Mouse (Mus musculus) left cerebral cortex, postnatal 10 days (tissue): ENCODE results near the gene Ovch2. TPM values are rescaled to one million over a fixed set of nuclear protein-coding genes. Genes with fewer than 3 reads are reported as not detected.

Source experiments
- DNase-seq, 2 experiments: peaks; one replicate each; pipeline ENCODE4 v3.0.0; 2021 to 2022; ENCODE audit warnings: low spot score in 2 of 2, mixed read lengths in 1 of 2; ENCODE audit errors: extremely low spot score in 1 of 2
- intact Hi-C: fragments of 180-260 bp; cut with DNase I; formaldehyde crosslinking; loops from one replicate; pipeline ENCODE4 v1.15.1; 2025
- total RNA-seq, 2 experiments: library from RNA; stranded (reverse); gene quantifications; 2 replicates each; pipeline ENCODE4 v1.2.3; 2021

Ovch2 gene
- total RNA-seq, 2 experiments from 2014 or later = not detected

DNA sequence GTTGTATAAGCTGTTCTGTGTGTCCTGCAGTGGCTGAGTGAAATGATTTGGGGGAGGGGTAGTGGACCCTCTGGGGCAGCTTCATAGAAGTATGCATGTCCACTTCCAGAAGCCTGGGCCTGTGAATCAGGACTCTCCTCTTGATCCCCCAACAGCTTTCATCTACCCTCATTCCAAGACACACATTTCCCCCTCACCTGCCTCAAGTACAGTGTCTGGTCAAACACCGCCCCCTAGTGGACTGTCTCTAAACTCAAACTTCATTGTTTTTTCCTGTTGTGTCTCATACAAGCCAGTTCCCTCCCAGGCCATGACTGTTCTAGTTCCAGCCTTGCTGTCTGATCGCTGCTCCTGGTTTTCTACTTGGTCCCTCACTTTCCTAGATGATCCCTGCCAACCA, 53.1 kb downstream of the Ovch2 start:
- intact Hi-C loops = loop anchor here (2.0 to 10.0 kb wide), 4 partner anchors 39 to 1184 kb away; partner anchors contain the start of genes Eif3f and Nlrp10
- peak in 1 of 2 experiments; percentile 51 for DNase-seq

DNA sequence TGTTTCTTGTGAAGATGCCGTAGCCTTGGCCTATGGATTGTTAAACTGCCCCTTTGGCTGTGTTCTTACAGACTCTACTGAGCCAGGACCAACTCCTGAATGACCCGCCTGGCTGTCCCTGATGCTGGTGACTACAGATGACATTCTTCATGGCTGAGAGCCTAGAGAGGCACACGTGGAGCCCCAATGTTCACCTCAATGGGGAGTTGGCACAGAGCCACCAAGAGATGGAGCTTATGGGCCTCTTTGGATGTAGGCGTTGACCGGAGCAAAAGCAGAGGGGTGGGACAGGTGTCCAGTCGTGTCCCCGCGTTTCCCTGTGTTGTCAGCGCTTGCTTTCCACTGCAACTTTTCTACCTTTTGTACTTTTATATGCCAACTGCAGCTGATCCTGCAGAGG, 53.5 kb downstream of the Ovch2 start:
- no peak for DNase-seq
- intact Hi-C loops = loop anchor here (5.0 to 10.0 kb wide), 3 partner anchors 85 to 1185 kb away; partner anchors contain the start of genes Eif3f and Nlrp10

DNA sequence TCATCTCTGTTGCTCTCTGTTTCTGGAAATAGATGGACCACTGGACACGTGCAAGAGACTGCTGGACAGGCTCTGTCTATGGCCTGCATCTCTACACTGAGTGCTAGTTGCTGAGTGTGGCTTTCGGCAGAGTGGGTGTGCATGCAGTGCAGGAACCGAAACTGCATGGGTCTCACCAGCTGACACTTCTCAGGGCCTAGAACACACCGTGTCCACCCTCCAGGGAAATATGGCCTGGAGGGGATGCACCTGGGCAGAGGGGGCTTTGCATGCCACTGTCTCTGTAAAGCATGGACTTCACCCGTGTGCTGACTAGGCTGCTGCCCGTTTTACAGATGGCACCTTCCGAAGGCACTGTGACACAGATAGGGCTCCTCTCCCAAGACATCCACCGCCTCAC, 55.0 kb downstream of the Ovch2 start:
- no peak for DNase-seq
- intact Hi-C loops = loop anchor here (5.0 to 10.0 kb wide), 3 partner anchors 84 to 1186 kb away; partner anchors contain the start of genes Eif3f and Nlrp10

DNA sequence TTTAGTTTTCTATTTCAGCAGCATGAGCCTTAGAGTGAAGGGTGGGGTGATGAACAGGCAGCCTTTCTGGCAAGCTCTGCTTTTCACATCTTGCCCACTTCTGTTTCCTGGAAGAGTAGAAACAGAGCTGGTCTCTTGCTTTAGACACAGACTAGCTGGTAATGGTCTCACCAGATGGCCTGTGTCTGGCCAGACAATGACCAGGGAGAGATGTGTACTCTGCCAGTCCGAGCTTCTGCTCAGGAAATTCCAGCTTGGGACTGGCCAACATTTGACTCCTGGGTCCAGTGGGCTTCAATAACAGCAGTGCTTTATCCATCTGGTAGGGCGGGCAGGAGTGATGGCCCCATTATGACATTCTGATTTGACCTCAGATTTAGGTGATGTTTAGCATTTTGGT, 55.9 kb downstream of the Ovch2 start:
- no peak for DNase-seq
- intact Hi-C loops = loop anchor here (5.0 to 10.0 kb wide), 3 partner anchors 83 to 1187 kb away; partner anchors contain the start of genes Eif3f and Nlrp10

DNA sequence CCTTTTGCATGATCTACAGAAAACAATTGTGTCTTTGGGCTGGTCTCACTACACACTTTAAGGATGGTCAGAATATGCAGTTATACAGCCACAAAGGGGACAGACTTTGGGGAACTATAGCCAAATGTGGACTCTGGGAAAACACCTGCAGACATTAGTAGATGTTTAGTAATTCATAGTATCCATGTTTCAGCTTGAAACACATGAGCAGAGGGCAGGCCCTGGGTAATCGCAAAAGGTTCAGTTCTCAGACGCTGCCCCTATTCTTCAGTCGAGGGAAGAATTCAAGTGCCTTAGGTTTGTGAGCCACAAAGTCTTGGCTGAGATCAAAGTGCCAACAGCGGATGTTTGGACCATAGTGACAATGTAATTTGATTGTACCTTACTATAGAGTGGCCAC, 56.6 kb downstream of the Ovch2 start:
- intact Hi-C loops = loop anchor here (10.0 kb wide), 1 partner anchor 530 kb away; no protein-coding TSS in a partner anchor
- no peak for DNase-seq

DNA sequence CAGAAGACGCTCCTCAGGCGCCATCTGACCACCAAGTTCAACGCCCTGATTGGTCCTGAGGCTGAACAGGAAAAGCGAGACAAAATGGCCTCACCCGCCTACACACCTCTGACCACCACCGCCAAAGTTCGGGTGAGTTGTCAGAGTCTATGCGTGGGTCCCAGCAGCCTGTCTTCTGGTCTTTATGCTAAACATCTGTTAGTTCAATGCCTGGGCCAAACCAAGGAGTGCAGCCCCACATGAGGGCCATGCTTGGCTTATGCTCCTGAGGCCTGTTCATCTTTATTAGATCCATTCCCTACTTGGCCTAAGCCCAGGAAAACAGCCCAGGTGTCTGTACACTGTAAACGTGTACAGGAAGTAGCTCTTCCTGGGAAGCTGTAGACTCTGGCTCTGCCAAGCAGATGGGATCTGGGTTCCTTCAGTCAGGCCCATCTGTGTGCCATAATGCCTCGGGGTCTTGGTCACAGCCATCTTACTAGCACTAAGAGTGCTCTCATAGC, 58.0 kb downstream of the Ovch2 start:
- intact Hi-C loops = loop anchor here (10.0 kb wide), 1 partner anchor 528 kb away; no protein-coding TSS in a partner anchor
- DNase-seq = no peak

DNA sequence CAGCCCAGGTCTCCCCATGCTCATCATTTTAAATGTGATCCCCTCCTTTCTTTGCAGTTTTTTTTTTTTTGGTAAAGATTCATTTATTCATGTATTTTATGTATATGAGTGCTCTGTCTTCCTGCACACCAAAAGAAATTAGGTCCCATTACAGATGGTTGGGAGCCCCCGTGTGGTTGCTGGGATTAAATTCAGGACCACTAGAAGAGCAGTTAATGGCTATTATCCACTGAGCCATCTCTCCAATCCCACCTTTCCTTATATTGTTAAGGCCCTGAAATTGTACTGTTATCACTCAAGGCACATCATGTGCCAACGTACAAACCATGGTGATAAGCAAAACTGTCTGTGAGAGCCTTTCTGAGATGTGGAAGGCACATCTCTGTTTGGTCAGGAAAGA, 62.3 kb downstream of the Ovch2 start:
- intact Hi-C loops = no loop called here
- DNase-seq = peak in 1 of 2 experiments; percentile 12

DNA sequence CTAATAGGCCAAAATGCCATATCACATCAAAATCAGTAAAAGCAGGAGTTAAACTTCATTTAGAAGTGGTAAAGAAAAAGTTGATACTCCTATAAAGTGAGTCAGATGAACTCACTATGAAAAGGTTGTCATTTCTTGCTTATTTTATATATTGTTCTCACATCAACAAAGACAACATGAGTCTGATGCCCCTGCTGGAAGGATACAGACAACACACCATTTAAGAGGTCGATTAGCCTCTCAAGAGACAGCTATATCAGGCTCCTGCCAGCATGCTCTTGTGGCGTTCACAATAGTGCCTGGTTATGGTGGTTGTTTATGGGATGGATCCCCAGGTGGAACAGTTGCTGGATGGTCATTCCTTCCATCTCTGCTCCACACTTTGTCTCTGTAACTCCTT, 67.8 kb downstream of the Ovch2 start:
- no peak for DNase-seq
- intact Hi-C loops = no loop called here

Other genes starting within 250 kb of the Ovch2 start
- 1 to 10 TPM; 5.5 to 5.6 TPM for gene Olfml1, start 233.8 kb downstream of the Ovch2 start, total RNA-seq
- gene Ppfibp2, start 206.0 kb downstream of the Ovch2 start, total RNA-seq = 1 to 10 TPM; 3.5 to 3.9 TPM
- not detected for gene 5330417H12Rik, start 176.0 kb downstream of the Ovch2 start, total RNA-seq
- gene Cyb5r2, start 43.2 kb downstream of the Ovch2 start, total RNA-seq = not detected
- gene Olfr467, start 11.1 kb upstream of the Ovch2 start, total RNA-seq = not detected
- gene Olfr469, start 24.3 kb upstream of the Ovch2 start, total RNA-seq = not detected
- not detected for gene Olfr470, start 46.3 kb upstream of the Ovch2 start, total RNA-seq
- gene Olfr472, start 96.7 kb upstream of the Ovch2 start, total RNA-seq = not detected
- not detected for gene Olfr473, start 129.2 kb upstream of the Ovch2 start, total RNA-seq
- not detected for gene Olfr474, start 153.4 kb upstream of the Ovch2 start, total RNA-seq
- gene Olfr476, start 163.6 kb upstream of the Ovch2 start, total RNA-seq = not detected
- gene Olfr477, start 185.5 kb upstream of the Ovch2 start, total RNA-seq = not detected
- gene Olfr478, start 232.8 kb upstream of the Ovch2 start, total RNA-seq = not detected
- gene Olfr479, start 249.5 kb upstream of the Ovch2 start, total RNA-seq = not detected